Mouse (Mus musculus): Measurements from ENCODE around the gene Riox2.

Riox2 gene

GRCm38 (mm10) chr16:59521752-59522423 is 50.3 kb downstream of the Riox2 start:
- DNase-seq (ENCODE audit: low read depth) = peak; percentile 77

GRCm38 (mm10) chr16:59526939-59527338 is 55.4 kb downstream of the Riox2 start:
- no peak for DNase-seq (ENCODE audit: low read depth)

DNA sequence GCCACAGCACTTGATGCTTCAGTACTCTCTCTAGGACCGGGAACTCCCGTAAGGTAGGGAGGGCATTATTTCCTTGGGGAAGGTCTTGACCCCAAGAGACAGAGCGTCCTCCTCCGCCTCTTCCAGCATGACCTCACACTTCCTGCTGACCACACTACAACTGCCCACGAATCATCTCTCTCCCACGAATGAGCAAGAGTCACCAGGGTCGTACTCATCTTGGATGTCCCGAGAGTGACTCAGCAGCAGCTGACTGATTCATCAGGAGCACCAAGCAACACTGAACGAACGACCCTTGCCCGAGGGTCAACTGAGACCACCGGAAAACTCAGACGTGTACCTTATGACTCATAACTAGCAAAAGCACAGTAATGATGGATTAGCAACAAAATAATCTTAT is 58.0 kb downstream of the Riox2 start:
- peak; percentile 49 for DNase-seq (ENCODE audit: low read depth)

DNA sequence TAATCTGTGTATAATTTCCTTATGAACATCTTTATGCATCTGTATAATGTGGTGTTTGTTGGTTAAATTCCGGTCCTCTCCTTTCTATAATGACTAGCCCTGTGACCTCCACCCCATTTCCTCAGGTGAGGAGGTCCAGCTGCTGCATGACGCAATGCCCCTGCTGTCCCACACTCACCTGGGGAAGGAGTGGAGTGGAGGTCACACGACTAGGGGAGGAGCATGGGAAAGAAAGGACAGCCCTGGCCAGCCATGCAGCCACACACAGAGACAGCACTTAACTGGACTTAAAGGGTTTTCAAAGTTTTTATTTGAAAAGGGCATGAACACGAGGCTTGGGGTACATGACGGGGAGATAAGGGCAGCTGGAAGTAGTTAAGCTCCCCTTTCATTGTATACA is 59.7 kb downstream of the Riox2 start:
- DNase-seq (ENCODE audit: low read depth) = no peak

- DNase-seq (ENCODE audit: low read depth) = peak; percentile 13
These were observed 61.0 kb downstream of the Riox2 start for GRCm38 (mm10) chr16:59532561-59532960.

DNA sequence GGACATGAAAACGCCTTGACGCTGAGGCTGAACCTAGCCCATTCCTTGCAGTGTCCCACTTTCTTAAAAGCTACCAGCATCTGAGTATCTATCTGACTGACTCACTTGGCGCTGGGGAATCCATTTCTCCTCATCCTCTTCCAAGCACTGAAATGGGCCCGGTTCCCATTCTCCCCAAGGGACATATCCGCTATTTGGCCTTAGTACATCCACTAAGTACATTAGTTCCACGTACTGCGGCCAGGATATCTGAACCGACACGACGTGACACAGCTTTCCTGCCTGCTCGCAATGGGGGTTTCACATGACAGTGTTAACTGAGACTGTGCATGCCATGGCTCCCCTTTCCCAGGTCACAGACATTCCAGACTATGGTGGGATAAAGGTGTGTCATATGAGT is 62.8 kb downstream of the Riox2 start:
- no peak for DNase-seq (ENCODE audit: low read depth)

- no peak for DNase-seq (ENCODE audit: low read depth)
These were observed 64.1 kb downstream of the Riox2 start for GRCm38 (mm10) chr16:59535673-59536072.

DNA sequence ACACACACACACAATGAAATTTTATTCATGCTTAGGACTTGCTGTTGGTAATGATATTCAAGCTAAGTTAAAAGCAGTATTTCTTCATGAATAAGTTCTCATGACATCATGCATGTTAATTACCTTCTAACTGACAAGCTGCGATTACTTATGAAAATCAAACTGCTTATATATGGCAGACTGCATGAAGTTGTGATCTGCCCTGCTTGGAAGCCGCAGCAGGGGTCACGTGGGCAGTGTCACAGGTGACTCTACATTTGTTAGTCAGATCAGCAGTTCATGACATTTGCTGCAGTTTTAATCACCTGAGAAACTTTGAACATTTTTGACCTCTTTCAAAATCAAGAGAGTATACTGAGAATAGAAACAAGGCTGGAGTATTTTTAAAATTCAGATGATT is 69.4 kb downstream of the Riox2 start:
- no peak for DNase-seq (ENCODE audit: low read depth)

- no peak for DNase-seq (ENCODE audit: low read depth)
These were observed 69.8 kb downstream of the Riox2 start for GRCm38 (mm10) chr16:59541382-59541781.

Data from 416B (cell line).